Mouse (Mus musculus) cerebellum, adult 2 months (tissue): ENCODE measurements at regions not wholly inside any gene's neighbourhood (a gene's known extent, or its start where the extent isn't known, plus 50 kb on each side); places are given as distances from the start of the nearest gene placed in this dataset.

Experiments used
- CTCF ChIP-seq: fragments of 200-500 bp; IDR thresholded peaks from 2 replicates; pipeline ENCODE4 v1.5.1; 2011; ENCODE audit warnings: low read depth, mild to moderate bottlenecking, control low read depth, low read length, moderate library complexity, borderline replicate concordance; ENCODE audit not compliant: insufficient read depth
- POLR2A ChIP-seq: fragments of 200-500 bp; IDR thresholded peaks from 2 replicates; pipeline ENCODE4 v1.6.1; 2011; ENCODE audit warnings: low read length, control low read depth, borderline replicate concordance; ENCODE audit not compliant: insufficient read depth

GRCm38 (mm10) chrX:119724868-119725267 is 202.1 kb upstream of the Pabpc5 start:
- no peak for TF ChIP-seq POLR2A
- no peak for TF ChIP-seq CTCF
